Comparison of ENCODE assay signal across 19 mouse cellular contexts in genomic region chr15:90189477-90189876, GRCm38 (mm10).
"Had no signal": no experiment of that assay in that cellular context is flagged by ENCODE, and none has a peak within 500 bp of the region (broad histone marks: within the 10 kb centered on the region; RNA-seq: fewer than 3 reads in every experiment).

No protein-coding gene starts in this region.

- H3K36me3 ChIP-seq: liver, embryonic 15.5 days; midbrain, embryonic 12.5 days; neural tube, embryonic 13.5 days; neural tube, embryonic 15.5 days had no signal

- DNase-seq: liver, postnatal 0 days; lung, adult 2 months; lung, postnatal 10 days; midbrain, embryonic 14.5 days; retina, postnatal 1 day; right cerebral cortex, postnatal 25 days; right cerebral cortex, postnatal 4 days; spleen, adult 18-20 months; thymus, adult 18-20 months; thymus, postnatal 14 days; thymus, postnatal 36 days had no signal

- H3K4me3 ChIP-seq: liver, embryonic 15.5 days; megakaryocyte, embryonic 14.5 days; midbrain, embryonic 12.5 days; myocyte; neural tube, embryonic 13.5 days; neural tube, embryonic 15.5 days had no signal

- ATAC-seq: liver, postnatal 0 days; midbrain, embryonic 16.5 days had no signal

- H3K27ac ChIP-seq: liver, embryonic 15.5 days; macrophage; midbrain, embryonic 12.5 days; neural tube, embryonic 13.5 days; neural tube, embryonic 15.5 days had no signal

- H3K27me3 ChIP-seq: liver, embryonic 15.5 days; megakaryocyte, embryonic 14.5 days; midbrain, embryonic 12.5 days; neural tube, embryonic 13.5 days; neural tube, embryonic 15.5 days had no signal

- H3K9me3 ChIP-seq: liver, embryonic 15.5 days; midbrain, embryonic 12.5 days; neural tube, embryonic 13.5 days; neural tube, embryonic 15.5 days had no signal

- H3K4me1 ChIP-seq: liver, embryonic 15.5 days; megakaryocyte, embryonic 14.5 days; midbrain, embryonic 12.5 days; neural tube, embryonic 13.5 days; neural tube, embryonic 15.5 days had no signal

- H3K4me2 ChIP-seq: liver, embryonic 15.5 days; midbrain, embryonic 12.5 days; neural tube, embryonic 13.5 days; neural tube, embryonic 15.5 days had no signal

- H3K9ac ChIP-seq: liver, embryonic 15.5 days; liver, postnatal 0 days; midbrain, embryonic 12.5 days; neural tube, embryonic 13.5 days; neural tube, embryonic 15.5 days had no signal
